Mouse (Mus musculus) kidney, postnatal 4 days (tissue): ENCODE measurements around the gene Cdkal1.
A peak's percentile ranks its signal among the peaks of the same experiment; 100 is the strongest.

ENCODE experiments used
- DNase-seq, 2 experiments: peaks; one replicate each; pipeline ENCODE4 v3.0.0; 2021; ENCODE audit warnings: mixed read lengths in 2 of 2

The Cdkal1 gene

GRCm38 (mm10) chr13:29808383-29808782, 47.1 kb downstream of the Cdkal1 start:
- DNase-seq = no peak

GRCm38 (mm10) chr13:29807930-29808329, 47.5 kb downstream of the Cdkal1 start:
- no peak for DNase-seq

- no peak for DNase-seq
Measured at GRCm38 (mm10) chr13:29806871-29807270, 48.6 kb downstream of the Cdkal1 start.

- DNase-seq = no peak
Measured at GRCm38 (mm10) chr13:29805296-29805695, 50.2 kb downstream of the Cdkal1 start.

GRCm38 (mm10) chr13:29804034-29804433, 51.4 kb downstream of the Cdkal1 start:
- DNase-seq = no peak

- DNase-seq = no peak
Measured at GRCm38 (mm10) chr13:29802699-29803098, 52.8 kb downstream of the Cdkal1 start.

- no peak for DNase-seq
Measured at GRCm38 (mm10) chr13:29800078-29800477, 55.4 kb downstream of the Cdkal1 start.

GRCm38 (mm10) chr13:29792112-29792511, 63.4 kb downstream of the Cdkal1 start:
- no peak for DNase-seq

GRCm38 (mm10) chr13:29791439-29791838, 64.0 kb downstream of the Cdkal1 start:
- no peak for DNase-seq

- DNase-seq = no peak
Measured at GRCm38 (mm10) chr13:29786984-29787383, 68.5 kb downstream of the Cdkal1 start.

- no peak for DNase-seq
Measured at GRCm38 (mm10) chr13:29784894-29785293, 70.6 kb downstream of the Cdkal1 start.

- DNase-seq = no peak
Measured at GRCm38 (mm10) chr13:29781332-29781731, 74.1 kb downstream of the Cdkal1 start.

GRCm38 (mm10) chr13:29780713-29781112, 74.8 kb downstream of the Cdkal1 start:
- DNase-seq = peak; percentile 79 to 87

- DNase-seq = no peak
Measured at GRCm38 (mm10) chr13:29779519-29779918, 76.0 kb downstream of the Cdkal1 start.

GRCm38 (mm10) chr13:29779116-29779515, 76.4 kb downstream of the Cdkal1 start:
- DNase-seq = no peak

- DNase-seq = no peak
Measured at GRCm38 (mm10) chr13:29778124-29778523, 77.3 kb downstream of the Cdkal1 start.

- DNase-seq = peak in 1 of 2 experiments; percentile 35
Measured at GRCm38 (mm10) chr13:29777225-29777624, 78.2 kb downstream of the Cdkal1 start.

- no peak for DNase-seq
Measured at GRCm38 (mm10) chr13:29775603-29776230, 79.8 kb downstream of the Cdkal1 start.

- peak; percentile 14 to 49 for DNase-seq
Measured at GRCm38 (mm10) chr13:29773563-29773962, 81.9 kb downstream of the Cdkal1 start.

GRCm38 (mm10) chr13:29772970-29773369, 82.5 kb downstream of the Cdkal1 start:
- DNase-seq = no peak

- peak; percentile 77 to 84 for DNase-seq
Measured at GRCm38 (mm10) chr13:29769647-29770436, 85.6 kb downstream of the Cdkal1 start.

GRCm38 (mm10) chr13:29768104-29768503, 87.4 kb downstream of the Cdkal1 start:
- DNase-seq = no peak

- DNase-seq = no peak
Measured at GRCm38 (mm10) chr13:29767587-29767986, 87.9 kb downstream of the Cdkal1 start.

GRCm38 (mm10) chr13:29766377-29766776, 89.1 kb downstream of the Cdkal1 start:
- DNase-seq = no peak
